Mouse (Mus musculus) thymus, postnatal 36 days (tissue): ENCODE results near the gene Lfng.

ENCODE experiments used
- DNase-seq, 2 experiments: peaks; one replicate each; pipeline ENCODE4 v3.0.0; 2022; ENCODE audit warnings: mixed read lengths in 2 of 2

Gene Lfng

GRCm38 (mm10) chr5:140607001-140607835 lies at the start of gene Lfng:
Lfng (plus strand) TSS chr5:140607320.
- peak; percentile 72 to 76 for DNase-seq

- DNase-seq: no peak
These were observed 44.5 kb upstream of the Lfng start for GRCm38 (mm10) chr5:140562601-140563000.

GRCm38 (mm10) chr5:140564896-140565295 lies 42.2 kb upstream of the Lfng start, which contains the start of gene Grifin:
Grifin (minus strand) TSS chr5:140565071.
- DNase-seq: peak in 1 of 2 experiments; percentile 46

GRCm38 (mm10) chr5:140565451-140565850 lies 41.7 kb upstream of the Lfng start:
- DNase-seq: no peak

GRCm38 (mm10) chr5:140565856-140566255 lies 41.3 kb upstream of the Lfng start:
- peak; percentile 65 to 72 for DNase-seq

- DNase-seq: no peak
These were observed 40.8 kb upstream of the Lfng start for GRCm38 (mm10) chr5:140566271-140566670.

- peak; percentile 90 to 91 for DNase-seq
These were observed 39.8 kb upstream of the Lfng start for GRCm38 (mm10) chr5:140567321-140567720.

GRCm38 (mm10) chr5:140567751-140568150 lies 39.4 kb upstream of the Lfng start:
- DNase-seq: peak in 1 of 2 experiments; percentile 7

- peak; percentile 55 to 64 for DNase-seq
These were observed 38.7 kb upstream of the Lfng start for GRCm38 (mm10) chr5:140568321-140568970.

GRCm38 (mm10) chr5:140569032-140569595 lies 38.0 kb upstream of the Lfng start:
- no peak for DNase-seq

- no peak for DNase-seq
These were observed 36.8 kb upstream of the Lfng start for GRCm38 (mm10) chr5:140570223-140570870.

- DNase-seq: no peak
These were observed 35.9 kb upstream of the Lfng start for GRCm38 (mm10) chr5:140571201-140571600.

- no peak for DNase-seq
These were observed 35.4 kb upstream of the Lfng start for GRCm38 (mm10) chr5:140571673-140572072.

GRCm38 (mm10) chr5:140572611-140573010 lies 34.5 kb upstream of the Lfng start:
- DNase-seq: no peak

- no peak for DNase-seq
These were observed 31.7 kb upstream of the Lfng start for GRCm38 (mm10) chr5:140575381-140575866.

- no peak for DNase-seq
These were observed 27.9 kb upstream of the Lfng start for GRCm38 (mm10) chr5:140579221-140579620.

GRCm38 (mm10) chr5:140579771-140580170 lies 27.3 kb upstream of the Lfng start:
- no peak for DNase-seq

GRCm38 (mm10) chr5:140581569-140581968 lies 25.6 kb upstream of the Lfng start:
- no peak for DNase-seq

GRCm38 (mm10) chr5:140582995-140583731 lies 24.0 kb upstream of the Lfng start:
- DNase-seq: no peak

- no peak for DNase-seq
These were observed 23.3 kb upstream of the Lfng start for GRCm38 (mm10) chr5:140583732-140584368.

GRCm38 (mm10) chr5:140589082-140589774 lies 17.9 kb upstream of the Lfng start:
- DNase-seq: no peak
